Mouse (Mus musculus) induced T-regulatory cell, adult 2 months (primary cell): ENCODE data around the gene Gtf2h4.

Source experiments
- DNase-seq: peaks from one replicate; pipeline ENCODE4 v3.0.0-alpha.2; 2012; ENCODE audit warnings: low read depth

The Gtf2h4 gene

GRCm38 (mm10) chr17:35697429-35697758, 23.9 kb upstream of the Gtf2h4 start:
- DNase-seq = no peak

DNA sequence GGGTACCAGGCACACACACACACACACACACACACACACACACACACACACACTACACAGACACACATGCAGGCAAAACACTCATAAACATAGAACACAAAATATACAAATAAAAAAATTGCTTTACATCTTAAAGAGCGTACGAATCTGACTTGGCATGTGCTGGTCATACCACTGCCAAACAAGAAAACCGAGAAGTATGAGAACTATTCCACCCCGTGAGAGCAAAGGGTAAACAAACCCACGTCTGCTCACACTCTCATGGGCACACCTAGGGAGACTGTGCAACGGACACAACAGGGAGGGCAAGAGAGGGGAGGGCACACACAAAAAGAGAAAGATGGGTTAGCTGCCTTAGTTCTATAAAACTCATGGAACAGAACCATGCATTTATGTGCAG, 23.2 kb upstream of the Gtf2h4 start:
- no peak for DNase-seq

- peak; percentile 81 for DNase-seq
These were observed 21.8 kb upstream of the Gtf2h4 start for GRCm38 (mm10) chr17:35695289-35695688.

GRCm38 (mm10) chr17:35693906-35694305, 20.4 kb upstream of the Gtf2h4 start:
- DNase-seq = no peak

DNA sequence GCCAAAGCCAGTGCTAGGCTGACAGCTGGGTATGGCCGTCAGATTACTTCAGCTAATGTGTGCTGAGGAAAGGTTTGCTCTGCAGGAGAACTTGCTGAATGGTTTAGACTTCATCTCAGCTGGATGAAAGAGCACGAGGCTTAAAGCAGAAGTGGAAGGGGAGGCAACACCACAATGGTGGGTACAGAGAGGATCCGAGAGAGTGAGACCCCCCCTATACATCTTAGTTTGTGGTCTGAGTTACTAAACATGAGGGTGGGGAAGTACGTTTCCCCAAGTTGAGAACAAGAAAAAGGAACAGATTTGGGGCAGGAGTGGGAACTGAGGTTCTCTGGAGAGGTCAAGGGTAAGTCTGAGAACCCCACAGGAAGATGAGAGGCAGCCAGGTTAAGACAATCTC, 18.8 kb upstream of the Gtf2h4 start:
- DNase-seq = no peak

DNA sequence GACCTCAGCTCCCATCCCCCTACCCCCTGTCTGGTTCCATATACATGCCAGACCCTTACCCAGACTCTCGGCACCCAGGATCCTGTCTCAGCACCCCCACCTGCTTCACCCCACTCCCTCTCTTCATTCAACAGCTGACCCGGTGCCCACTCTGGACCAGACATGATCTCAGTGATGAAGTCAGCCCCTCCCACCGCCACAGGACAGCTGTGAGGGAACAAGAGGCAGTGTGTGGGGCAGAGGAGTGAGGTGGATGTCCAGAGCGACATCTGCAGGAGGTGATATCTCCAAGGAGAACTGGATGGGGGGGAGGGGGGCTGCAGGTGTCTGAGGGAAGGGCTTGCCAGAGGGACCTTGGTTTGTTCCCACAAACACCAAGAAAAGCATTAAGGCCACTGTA, 18.3 kb upstream of the Gtf2h4 start:
- no peak for DNase-seq

- DNase-seq = no peak
These were observed 16.6 kb upstream of the Gtf2h4 start for GRCm38 (mm10) chr17:35689936-35690645.

GRCm38 (mm10) chr17:35688347-35689175, 15.0 kb upstream of the Gtf2h4 start:
- peak; percentile 29 for DNase-seq

GRCm38 (mm10) chr17:35685061-35685460, 11.5 kb upstream of the Gtf2h4 start:
- no peak for DNase-seq

DNA sequence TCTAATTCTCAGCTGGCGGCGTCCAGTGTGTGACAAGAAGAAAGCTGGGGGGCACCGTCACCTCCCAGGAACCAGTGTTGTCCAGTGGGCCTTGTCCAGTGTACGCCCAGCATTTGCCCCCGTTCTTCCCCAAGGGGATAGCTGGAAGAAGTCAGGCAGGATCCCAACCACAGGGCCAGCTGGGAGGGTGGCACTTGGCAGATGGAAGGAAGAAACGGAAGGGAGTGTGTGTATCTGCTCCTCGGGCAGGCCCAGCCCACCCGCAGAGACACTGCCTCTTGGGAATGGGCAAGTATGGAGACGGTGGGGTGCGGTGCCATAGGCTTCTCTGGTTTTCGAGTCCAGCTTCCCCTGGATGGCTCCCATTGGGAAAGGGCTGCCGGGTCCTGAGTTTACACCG, 8.4 kb upstream of the Gtf2h4 start:
- no peak for DNase-seq

GRCm38 (mm10) chr17:35680591-35680990, 7.1 kb upstream of the Gtf2h4 start:
- DNase-seq = no peak

- no peak for DNase-seq
These were observed 1.0 kb downstream of the Gtf2h4 start for GRCm38 (mm10) chr17:35672527-35672926.

DNA sequence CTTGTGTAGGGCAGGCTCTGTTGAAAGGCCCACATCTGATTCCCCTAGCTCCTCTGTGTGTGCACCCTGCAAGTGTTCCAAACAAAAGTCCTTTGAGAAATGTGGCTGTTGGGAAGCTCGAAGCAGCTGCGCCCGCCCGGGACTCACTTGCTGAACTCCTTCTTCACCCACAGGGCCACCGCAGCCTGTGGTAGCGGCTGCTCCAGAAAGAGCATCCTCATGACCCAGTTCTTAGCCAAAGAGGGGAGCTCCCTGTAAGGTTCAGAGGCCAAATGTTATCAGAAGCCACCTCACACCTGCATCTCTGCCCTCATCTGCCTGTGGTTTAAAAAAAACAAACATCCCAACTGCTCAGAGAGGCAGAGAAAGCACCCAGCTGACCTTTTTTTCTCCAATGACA, 1.7 kb downstream of the Gtf2h4 start:
- DNase-seq = no peak

DNA sequence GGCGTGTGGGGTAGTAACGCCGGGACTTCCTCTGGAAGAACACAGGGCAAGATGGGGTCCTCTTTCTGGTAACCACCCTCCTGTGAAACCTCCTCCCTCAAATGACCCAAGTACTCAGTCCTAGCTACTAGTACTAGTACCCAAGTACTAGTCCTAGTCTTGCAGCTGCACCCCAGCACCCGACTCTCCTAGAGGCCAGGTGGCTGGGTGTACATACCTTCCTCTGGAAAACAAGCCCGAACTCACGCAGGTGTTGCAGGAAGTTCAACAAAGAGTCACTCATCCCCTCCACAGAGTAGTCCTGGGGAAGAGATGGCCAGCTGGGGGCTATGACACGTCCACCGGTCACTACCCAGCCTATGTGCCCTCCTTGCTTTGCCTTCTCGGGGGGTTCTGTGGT, 3.8 kb downstream of the Gtf2h4 start:
- no peak for DNase-seq

DNA sequence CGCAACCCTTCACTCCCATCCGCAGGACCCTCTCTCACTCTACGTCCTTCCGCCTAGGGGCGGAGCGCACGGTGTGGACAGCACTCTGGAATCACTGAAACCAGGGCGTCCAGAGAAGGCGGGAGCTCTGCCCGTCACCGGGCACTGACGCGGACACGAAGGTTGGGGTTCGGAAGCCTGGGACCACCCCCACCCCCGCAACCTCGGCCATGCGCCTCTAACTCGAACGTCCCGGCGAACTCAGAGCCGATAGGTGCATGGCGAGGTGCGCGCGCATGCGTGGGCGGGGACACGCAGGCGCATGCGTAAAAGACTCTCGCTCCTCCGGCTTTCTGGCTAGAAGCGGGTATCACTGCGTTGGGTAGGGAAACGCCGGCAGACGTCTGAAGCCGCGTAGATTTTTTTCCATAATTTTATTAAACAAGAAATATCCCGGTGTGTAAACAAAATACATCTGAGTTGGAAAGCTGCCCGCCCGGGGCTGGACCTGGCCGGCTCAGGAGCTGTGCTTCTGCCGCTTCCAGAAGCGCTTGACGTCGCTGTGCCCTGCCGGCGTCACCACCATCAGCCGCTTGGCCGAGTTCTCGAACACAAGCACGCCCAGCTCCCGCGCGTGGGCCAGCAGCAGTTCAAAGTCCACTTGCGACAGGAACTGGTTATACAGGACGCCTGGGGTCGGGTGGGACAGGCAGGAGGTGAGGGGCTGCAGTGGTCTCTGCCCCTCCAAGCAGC, 6.0 kb downstream of the Gtf2h4 start, which contains the start of gene Vars2:
TSS of gene Vars2 (minus strand) at position 259 of the 732 bp plus-strand sequence.
- DNase-seq = peak; percentile 98

- DNase-seq = peak; percentile 55
These were observed 6.7 kb downstream of the Gtf2h4 start for GRCm38 (mm10) chr17:35666851-35667256.

DNA sequence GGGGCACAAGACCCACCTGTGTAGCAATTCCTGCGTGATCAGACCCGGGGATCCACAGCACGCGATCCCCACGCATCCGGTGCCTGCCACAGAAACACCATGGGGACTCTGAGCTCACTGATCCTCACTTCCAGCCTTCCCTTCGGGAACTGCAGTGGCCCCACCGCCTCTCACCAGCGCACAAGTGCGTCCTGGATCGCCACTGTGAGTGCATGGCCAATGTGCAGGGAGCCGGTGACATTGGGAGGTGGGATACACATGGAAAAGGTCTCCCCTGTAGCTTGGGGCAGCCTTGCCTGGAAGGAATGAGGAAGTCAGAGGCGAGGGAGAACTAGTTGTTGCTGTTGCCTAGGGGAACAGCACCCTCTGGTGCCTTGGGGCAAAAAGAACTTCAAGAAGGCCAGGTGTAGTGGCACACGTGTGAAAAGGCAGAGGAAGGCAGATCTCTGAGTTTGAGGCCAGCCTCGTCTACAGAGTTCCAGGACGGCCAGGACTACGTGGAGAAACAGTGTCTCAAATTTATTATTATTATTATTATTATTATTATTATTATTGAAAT, 7.5 kb downstream of the Gtf2h4 start:
- DNase-seq = peak; percentile 53

GRCm38 (mm10) chr17:35653086-35653485, 20.5 kb downstream of the Gtf2h4 start:
- DNase-seq = no peak

GRCm38 (mm10) chr17:35649429-35649828, 24.1 kb downstream of the Gtf2h4 start:
- no peak for DNase-seq

GRCm38 (mm10) chr17:35643609-35644236, 29.8 kb downstream of the Gtf2h4 start, which contains the start of gene Mucl3:
Gene Mucl3, minus strand, starts transcription at chr17:35643695.
- no peak for DNase-seq

- no peak for DNase-seq
These were observed 34.2 kb downstream of the Gtf2h4 start for GRCm38 (mm10) chr17:35639352-35639751.
